Mouse (Mus musculus): ENCODE data around the gene Fam129b.

GRCm38 (mm10) chr2:32838147-32838884 is 37.6 kb upstream of the Fam129b start:
- TF ChIP-seq NRF1 (IDR thresholded peaks at IDR 0.05; ENCODE audit: low read depth, low read length) = no peak
- TF ChIP-seq ZC3H11A (IDR thresholded peaks at IDR 0.05; ENCODE audit: low read depth, low read length) = no peak
- no peak for TF ChIP-seq CTCF (conservative IDR thresholded peaks at IDR 0.05 in 1 of 2, IDR thresholded peaks at IDR 0.05 in 1 of 2; ENCODE audit: low read depth in 2 of 2, low read length in 2 of 2)
- no peak for TF ChIP-seq MAX (IDR thresholded peaks at IDR 0.05; ENCODE audit: low read length)
- no peak for TF ChIP-seq EP300 (IDR thresholded peaks at IDR 0.05; ENCODE audit: low read length)
- TF ChIP-seq MAFK (IDR thresholded peaks at IDR 0.05; ENCODE audit: insufficient replicate concordance, low read length) = no peak
- no peak for TF ChIP-seq MXI1 (IDR thresholded peaks at IDR 0.05; ENCODE audit: low read depth, low read length)
- TF ChIP-seq UBTF (IDR thresholded peaks at IDR 0.05; ENCODE audit: low read depth, low read length) = no peak
